Mouse (Mus musculus) B cell, adult 67 days (primary cell): ENCODE measurements around the gene Il1rl2. TPM values are rescaled to one million over a fixed set of nuclear protein-coding genes. Genes with fewer than 3 reads are reported as not detected.

Experiments
- total RNA-seq, 2 experiments: library from RNA; stranded (reverse); gene quantifications; 4 replicates each; pipeline ENCODE4 v1.2.4; 2023

Il1rl2 gene
- total RNA-seq: under 1 TPM; 0.29 to 0.65 TPM

DNA sequence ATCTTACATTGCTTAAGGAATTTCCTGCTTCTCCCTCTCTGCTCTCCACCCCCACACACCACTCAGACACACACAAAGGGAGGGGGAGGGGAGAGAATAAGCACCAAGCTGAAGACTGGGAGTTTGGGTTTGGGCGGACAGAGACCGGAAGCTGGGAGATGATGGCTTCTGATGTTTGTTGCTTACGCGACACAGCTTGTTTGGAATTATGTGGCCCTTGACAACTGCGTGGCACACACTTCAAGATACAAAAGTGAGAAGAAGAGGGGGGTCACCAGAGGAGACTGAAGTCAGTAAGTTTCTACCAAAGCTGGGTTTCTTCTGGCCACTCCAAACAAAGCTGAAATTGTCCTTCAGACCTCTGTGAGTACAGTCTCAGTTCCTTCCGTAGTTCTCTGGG, at the start of gene Il1rl2:
Gene Il1rl2 (plus strand): TSS at position 154 of the 400 bp plus-strand sequence.

Other genes starting within 250 kb of the Il1rl2 start
- gene Il1r1, start 99.5 kb upstream of the Il1rl2 start, total RNA-seq: not detected
- gene Il1rl1, start 105.0 kb downstream of the Il1rl2 start, total RNA-seq: under 1 TPM in 1 of 2 experiments, not detected in 1; 0.64 TPM
- 1 to 10 TPM; 1.8 to 1.9 TPM for gene Il18r1, start 140.9 kb downstream of the Il1rl2 start, total RNA-seq
- gene Il18rap, start 190.8 kb downstream of the Il1rl2 start, total RNA-seq: under 1 TPM; 0.12 to 0.93 TPM